Mouse (Mus musculus): Measurements from ENCODE around the gene Plcb4.

Gene Plcb4

GRCm38 (mm10) chr2:135759499-135760095 is 100.8 kb downstream of the Plcb4 start:
- DNase-seq (ENCODE audit: low spot score), result no peak

GRCm38 (mm10) chr2:135761226-135761802 is 102.5 kb downstream of the Plcb4 start:
- DNase-seq (ENCODE audit: low spot score), result no peak

- DNase-seq (ENCODE audit: low spot score), result no peak
Observed at GRCm38 (mm10) chr2:135764706-135765105, 105.9 kb downstream of the Plcb4 start.

GRCm38 (mm10) chr2:135766471-135767063 is 107.8 kb downstream of the Plcb4 start:
- no peak for DNase-seq (ENCODE audit: low spot score)

- DNase-seq (ENCODE audit: low spot score), result no peak
Observed at GRCm38 (mm10) chr2:135767535-135767934, 108.7 kb downstream of the Plcb4 start.

GRCm38 (mm10) chr2:135769701-135770100 is 110.9 kb downstream of the Plcb4 start:
- DNase-seq (ENCODE audit: low spot score), result no peak

- no peak for DNase-seq (ENCODE audit: low spot score)
Observed at GRCm38 (mm10) chr2:135770226-135770625, 111.4 kb downstream of the Plcb4 start.

- DNase-seq (ENCODE audit: low spot score), result no peak
Observed at GRCm38 (mm10) chr2:135773194-135773972, 114.6 kb downstream of the Plcb4 start.

- DNase-seq (ENCODE audit: low spot score), result no peak
Observed at GRCm38 (mm10) chr2:135775026-135775425, 116.2 kb downstream of the Plcb4 start.

GRCm38 (mm10) chr2:135776131-135776775 is 117.4 kb downstream of the Plcb4 start:
- no peak for DNase-seq (ENCODE audit: low spot score)

- DNase-seq (ENCODE audit: low spot score), result no peak
Observed at GRCm38 (mm10) chr2:135781391-135781790, 122.6 kb downstream of the Plcb4 start.

- no peak for DNase-seq (ENCODE audit: low spot score)
Observed at GRCm38 (mm10) chr2:135787415-135787814, 128.6 kb downstream of the Plcb4 start.

- DNase-seq (ENCODE audit: low spot score), result no peak
Observed at GRCm38 (mm10) chr2:135792907-135793306, 134.1 kb downstream of the Plcb4 start.

GRCm38 (mm10) chr2:135796684-135797083 is 137.9 kb downstream of the Plcb4 start:
- no peak for DNase-seq (ENCODE audit: low spot score)

GRCm38 (mm10) chr2:135797677-135798546 is 139.1 kb downstream of the Plcb4 start:
- DNase-seq (ENCODE audit: low spot score), result no peak

GRCm38 (mm10) chr2:135799149-135799770 is 140.4 kb downstream of the Plcb4 start:
- DNase-seq (ENCODE audit: low spot score), result no peak

- DNase-seq (ENCODE audit: low spot score), result no peak
Observed at GRCm38 (mm10) chr2:135800385-135800784, 141.6 kb downstream of the Plcb4 start.

GRCm38 (mm10) chr2:135802878-135803450 is 144.2 kb downstream of the Plcb4 start:
- no peak for DNase-seq (ENCODE audit: low spot score)

GRCm38 (mm10) chr2:135805748-135806685 is 147.2 kb downstream of the Plcb4 start:
- no peak for DNase-seq (ENCODE audit: low spot score)

All from urinary bladder, postnatal 25 days (tissue).